Mouse (Mus musculus): ENCODE measurements around the gene Psg28. TPM values are rescaled to one million over a fixed set of nuclear protein-coding genes. Genes with fewer than 3 reads are reported as not detected.
A peak's percentile ranks its signal among the peaks of the same experiment; 100 is the strongest.
"Not testable (repeated sequence)": the region's sequence is repeated elsewhere in the genome, so short reads cannot be mapped to it uniquely, and the experiment has no call there.

Gene Psg28
- polyA plus RNA-seq (2016; fragmentation: Nextera tagmentation; extraction: Ambion mirVana), result not detected in 2 replicates

- H3K36me3 ChIP-seq; H3K4me1 ChIP-seq; H3K27me3 ChIP-seq (ENCODE audit: insufficient read depth, poor library complexity, severe bottlenecking); H3K4me3 ChIP-seq; H3K27ac ChIP-seq; DNase-seq (ENCODE audit: low spot score): not testable (repeated sequence)
- WGBS, result 63% methylated on average over 2 of the region's 2 CpGs
- peaks cover 13% of the 10 kb centered on the region; the same call in 1 of the 2 replicates for H3K9me3 ChIP-seq
These were observed at the start of gene Psg28 for GRCm38 (mm10) chr7:18431941-18432340. Gene Psg28 (minus strand): TSS chr7:18432041.

- no peak overlapping the region for H3K4me3 ChIP-seq
- no peaks in the 10 kb centered on the region for H3K36me3 ChIP-seq
- H3K4me1 ChIP-seq, result no peaks in the 10 kb centered on the region
- 29% methylated on average over 11 of the region's 11 CpGs for whole genome bisulfite sequencing
- no peaks in the 10 kb centered on the region for H3K27me3 ChIP-seq (ENCODE audit: insufficient read depth, poor library complexity, severe bottlenecking)
- DNase-seq (ENCODE audit: low spot score), result no peak
- H3K9me3 ChIP-seq, result peaks cover 16% of the 10 kb centered on the region
- H3K27ac ChIP-seq, result no peak overlapping the region
These were observed 28.4 kb downstream of the Psg28 start for GRCm38 (mm10) chr7:18403407-18403806.

GRCm38 (mm10) chr7:18402527-18403237 lies 29.2 kb downstream of the Psg28 start:
- peaks cover 12% of the 10 kb centered on the region for H3K9me3 ChIP-seq
- WGBS, result 22% methylated on average over 34 of the region's 35 CpGs
- H3K4me1 ChIP-seq, result no peaks in the 10 kb centered on the region
- no peak overlapping the region for H3K27ac ChIP-seq
- no peak for DNase-seq (ENCODE audit: low spot score)
- H3K27me3 ChIP-seq (ENCODE audit: insufficient read depth, poor library complexity, severe bottlenecking), result no peaks in the 10 kb centered on the region
- H3K36me3 ChIP-seq, result no peaks in the 10 kb centered on the region
- H3K4me3 ChIP-seq, result peak overlapping the region; percentile 31

GRCm38 (mm10) chr7:18391483-18391882 lies 40.4 kb downstream of the Psg28 start:
- peaks cover 11% of the 10 kb centered on the region for H3K9me3 ChIP-seq
- not testable (repeated sequence) for H3K4me3 ChIP-seq; H3K27me3 ChIP-seq (ENCODE audit: insufficient read depth, poor library complexity, severe bottlenecking); H3K36me3 ChIP-seq; DNase-seq (ENCODE audit: low spot score); H3K27ac ChIP-seq; H3K4me1 ChIP-seq
- 76% methylated on average over 4 of the region's 4 CpGs for WGBS

- no peaks in the 10 kb centered on the region for H3K4me1 ChIP-seq
- DNase-seq (ENCODE audit: low spot score), result no peak
- H3K27ac ChIP-seq, result no peak overlapping the region
- H3K27me3 ChIP-seq (ENCODE audit: insufficient read depth, poor library complexity, severe bottlenecking), result no peaks in the 10 kb centered on the region
- H3K9me3 ChIP-seq, result peaks cover 31% of the 10 kb centered on the region
- no peaks in the 10 kb centered on the region for H3K36me3 ChIP-seq
- WGBS, result 48% methylated on average over 2 of the region's 2 CpGs
- no peak overlapping the region for H3K4me3 ChIP-seq
These were observed 53.5 kb downstream of the Psg28 start for GRCm38 (mm10) chr7:18378295-18378694.

Small RNA genes lying within 50 kb of the gene (microRNA-seq; reads per million reads assigned to microRNA genes)
- gene Gm24715, result not detected

Other genes starting within 250 kb of the Psg28 start
- not detected in 2 replicates for gene Mill1, start 186.7 kb downstream of the Psg28 start, polyA plus RNA-seq (2016; fragmentation: Nextera tagmentation; extraction: Ambion mirVana)
- gene Psg18, start 77.0 kb downstream of the Psg28 start, polyA plus RNA-seq (2016; fragmentation: Nextera tagmentation; extraction: Ambion mirVana), result not detected in 2 replicates
- gene Psg26, start 52.1 kb upstream of the Psg28 start, polyA plus RNA-seq (2016; fragmentation: Nextera tagmentation; extraction: Ambion mirVana), result not detected in 2 replicates
- gene Psg25, start 100.2 kb upstream of the Psg28 start, polyA plus RNA-seq (2016; fragmentation: Nextera tagmentation; extraction: Ambion mirVana), result not detected in 2 replicates
- gene Psg27, start 135.3 kb upstream of the Psg28 start, polyA plus RNA-seq (2016; fragmentation: Nextera tagmentation; extraction: Ambion mirVana), result not detected in 2 replicates
- not detected in 2 replicates for gene Psg23, start 184.5 kb upstream of the Psg28 start, polyA plus RNA-seq (2016; fragmentation: Nextera tagmentation; extraction: Ambion mirVana)
- gene Psg21, start 224.7 kb upstream of the Psg28 start, polyA plus RNA-seq (2016; fragmentation: Nextera tagmentation; extraction: Ambion mirVana), result not detected in 2 replicates

All from heart, embryonic 10.5 days (tissue).